Mouse (Mus musculus) lung, postnatal 0 days (tissue): Measurements from ENCODE around the gene H2bfm. TPM values are rescaled to one million over a fixed set of nuclear protein-coding genes. Genes with fewer than 3 reads are reported as not detected.
"Not testable (repeated sequence)": the region's sequence is repeated elsewhere in the genome, so short reads cannot be mapped to it uniquely, and the experiment has no call there.

Experiments used
- ATAC-seq: fragments of 200-750 bp; cut with Nextera tagmentation; 2 replicates; pipeline ENCODE4 v1.8.0; 2017; ENCODE audit warnings: moderate library complexity
- DNase-seq: peaks from one replicate; pipeline ENCODE4 v3.0.0-alpha.2; 2016; ENCODE audit warnings: low spot score
- H3K27ac ChIP-seq: fragments of 300-500 bp; sonication (generic); 2 replicates; pipeline ENCODE4 v1.5.1; 2014; ENCODE audit warnings: antibody characterized with exemption, mild to moderate bottlenecking, low read length, mixed read lengths
- H3K27me3 ChIP-seq: fragments of 300-500 bp; sonication (generic); replicated peaks from 2 replicates; pipeline ENCODE4 v1.6.1; 2014; ENCODE audit warnings: low read length, mixed read lengths; ENCODE audit not compliant: insufficient read depth
- H3K36me3 ChIP-seq: fragments of 300-500 bp; sonication (generic); 2 replicates; pipeline ENCODE4 v1.6.1; 2014; ENCODE audit warnings: low read length, mixed read lengths; ENCODE audit not compliant: insufficient read depth
- H3K4me1 ChIP-seq: fragments of 300-500 bp; sonication (generic); 2 replicates; pipeline ENCODE4 v1.6.1; 2014; ENCODE audit warnings: antibody characterized with exemption, low read depth, low read length, mixed read lengths; ENCODE audit not compliant: insufficient read depth
- H3K4me2 ChIP-seq: fragments of 300-500 bp; sonication (generic); replicated peaks from 2 replicates; pipeline ENCODE4 v1.6.1; 2014; ENCODE audit warnings: low read depth, mild to moderate bottlenecking, low read length, moderate library complexity, mixed read lengths
- H3K4me3 ChIP-seq: fragments of 300-500 bp; sonication (generic); 2 replicates; pipeline ENCODE4 v1.5.1; 2014; ENCODE audit warnings: low read depth, low read length
- H3K9ac ChIP-seq: fragments of 300-500 bp; sonication (generic); replicated peaks from 2 replicates; pipeline ENCODE4 v1.6.1; 2014; ENCODE audit warnings: low read depth, mild to moderate bottlenecking
- H3K9me3 ChIP-seq: fragments of 300-500 bp; sonication (generic); 2 replicates; pipeline ENCODE4 v1.6.1; 2016; ENCODE audit warnings: low read length, mixed read lengths
- CTCF ChIP-seq: IDR thresholded peaks from 2 replicates; pipeline ENCODE4 v1.5.1; 2016; ENCODE audit warnings: antibody characterized with exemption, mild to moderate bottlenecking
- EP300 ChIP-seq: IDR thresholded peaks from 2 replicates; pipeline ENCODE4 v1.6.1; 2016; ENCODE audit warnings: antibody characterized with exemption, mild to moderate bottlenecking, control low read depth
- WGBS: fragments of 180-500 bp; shearing (Covaris S2); extraction: QIAGEN DNeasy Blood & Tissue Kit; methylation state at CpG from one replicate; pipeline ENCODE4 v1.1.7; 2014; 5-methylcytosine and 5-hydroxymethylcytosine counted together
- polyA plus RNA-seq: library from polyadenylated mRNA; unstranded; fragments of >200 nt; fragmentation: Nextera tagmentation; extraction: Ambion mirVana; gene quantifications from 2 replicates; pipeline ENCODE4 v1.2.1, GENCODE M21; 2015

The H2bfm gene
- polyA plus RNA-seq, 1 experiment from 2014 or later, result not detected

DNA sequence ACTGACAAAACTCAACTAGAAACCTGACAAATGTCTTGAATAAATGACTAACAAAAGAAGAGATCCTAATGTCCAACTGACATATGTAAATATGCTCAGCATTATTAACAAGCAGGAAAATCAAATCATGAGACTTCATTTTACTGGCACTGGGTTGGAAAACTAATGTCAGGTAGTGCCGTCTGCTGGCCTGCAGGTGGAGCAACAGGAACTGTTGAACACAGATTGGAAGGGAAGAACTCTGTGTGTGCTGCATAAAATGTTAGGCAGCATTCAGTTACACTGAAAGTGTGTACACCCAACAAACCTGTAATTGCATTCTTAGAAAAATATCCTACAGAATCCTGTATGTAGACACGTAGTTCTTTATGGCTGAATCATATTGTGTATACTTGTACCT, 32.6 kb downstream of the H2bfm start:
- Histone ChIP-seq H3K9me3 (no peaks in the 10 kb centered on the region), H3K4me2 (no peak overlapping the region), H3K27ac (no peak overlapping the region), H3K4me1 (no peaks in the 10 kb centered on the region), H3K9ac (no peak overlapping the region), H3K27me3 (no peaks in the 10 kb centered on the region), H3K36me3 (no peaks in the 10 kb centered on the region), H3K4me3 (no peak overlapping the region)
- TF ChIP-seq CTCF, result peak; percentile 65
- no peak for TF ChIP-seq EP300
- 28% methylated on average over 2 of the region's 2 CpGs for WGBS
- DNase-seq (peak; percentile 13), ATAC-seq (no peak)

DNA sequence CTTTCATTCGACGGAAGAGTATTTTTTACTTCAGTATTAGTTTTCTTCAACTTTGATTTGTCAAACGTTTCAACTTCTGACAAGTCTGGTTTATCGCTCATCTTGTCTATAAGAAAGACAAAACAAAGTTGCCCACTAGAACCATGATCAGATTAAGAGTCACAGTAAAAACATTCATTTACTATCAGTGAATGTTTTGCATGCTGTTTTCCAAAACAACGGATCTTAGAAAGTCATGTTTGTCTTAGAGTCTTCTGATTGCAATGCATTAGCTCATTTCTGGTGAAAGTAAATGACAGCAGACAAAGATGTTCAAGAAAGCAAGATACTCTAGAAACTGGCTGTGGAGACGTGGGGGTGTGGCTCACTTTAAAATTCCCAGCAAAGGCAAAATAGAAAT, 48.3 kb downstream of the H2bfm start, which contains the start of gene Tmsb15b2:
Tmsb15b2 (minus strand) TSS at position 101 of the 400 bp plus-strand sequence.
- DNase-seq, ATAC-seq, H3K4me1 ChIP-seq, H3K9me3 ChIP-seq, H3K4me3 ChIP-seq, H3K27me3 ChIP-seq, H3K27ac ChIP-seq, H3K36me3 ChIP-seq, H3K9ac ChIP-seq: not testable (repeated sequence)
- 88% methylated on average over 6 of the region's 6 CpGs for WGBS
- peak within 1 kb of the TSS; percentile 45 for H3K4me2 ChIP-seq

DNA sequence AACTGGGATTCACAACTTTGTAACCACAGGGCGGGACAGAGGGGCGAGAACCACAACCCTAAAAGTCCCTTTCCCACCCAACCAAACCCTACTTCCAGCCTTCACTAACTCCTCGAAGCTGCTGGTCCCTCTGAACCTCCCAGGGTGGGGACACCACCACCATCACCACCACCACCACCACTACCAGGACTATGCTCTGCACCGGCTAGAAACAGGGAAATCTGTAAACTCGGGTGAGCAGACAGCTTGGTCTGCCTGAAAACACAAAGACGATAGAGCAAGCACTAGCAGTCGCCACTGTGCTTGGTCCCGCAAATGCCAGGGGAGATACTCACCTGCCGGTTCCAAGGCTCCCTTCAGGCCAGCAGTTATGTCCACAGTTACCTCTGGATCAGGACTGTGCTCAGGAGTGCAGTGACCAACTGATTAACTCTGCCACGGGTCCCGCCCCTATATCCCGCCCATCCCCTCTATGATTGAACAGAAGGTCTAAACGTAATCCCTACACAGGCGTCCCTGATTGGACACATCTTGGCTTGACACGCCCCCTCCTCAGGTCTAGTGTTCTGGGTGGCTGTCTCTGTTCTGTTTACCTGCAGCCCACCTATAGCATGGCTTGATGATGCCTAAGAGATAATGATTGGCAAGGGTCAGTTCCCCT, 49.4 kb downstream of the H2bfm start, which contains the start of the genes Tmsb15l and Tmsb15b1:
Tmsb15l (minus strand) TSS at position 446 of the 661 bp plus-strand sequence.
Tmsb15b1 (minus strand) TSS at position 451 of the 661 bp plus-strand sequence.
- DNase-seq, result peak; percentile 78
- H3K4me3 ChIP-seq, result peak within 1 kb of the TSS; percentile 20
- ATAC-seq, result peak; percentile 100
- H3K9me3 ChIP-seq, result no peaks in the 10 kb centered on the region
- H3K36me3 ChIP-seq, result no peaks in the 10 kb centered on the region
- H3K9ac ChIP-seq, result no peak within 1 kb of the TSS
- WGBS, result 25% methylated on average over 15 of the region's 15 CpGs
- H3K27ac ChIP-seq, result no peak within 1 kb of the TSS
- H3K27me3 ChIP-seq, result no peaks in the 10 kb centered on the region
- H3K4me1 ChIP-seq, result no peaks in the 10 kb centered on the region
- TF ChIP-seq EP300 (no peak), CTCF (no peak)
- peak within 1 kb of the TSS; percentile 45 for H3K4me2 ChIP-seq

Other genes starting within 250 kb of the H2bfm start
- 12.2 and 12.3 TPM in 2 replicates for gene Tceal1, start 219.3 kb upstream of the H2bfm start, polyA plus RNA-seq
- gene Morf4l2, start 183.6 kb upstream of the H2bfm start, polyA plus RNA-seq, result 293 and 313 TPM in 2 replicates
- not detected in 2 replicates for gene Glra4, start 147.2 kb upstream of the H2bfm start, polyA plus RNA-seq
- gene Plp1, start 104.7 kb upstream of the H2bfm start, polyA plus RNA-seq, result 0.84 and 1.6 TPM in 2 replicates
- gene Rab9b, start 58.6 kb upstream of the H2bfm start, polyA plus RNA-seq, result 0.02 and 0.04 TPM in 2 replicates
- gene Tmsb15b2, start 48.2 kb downstream of the H2bfm start, polyA plus RNA-seq, result 15.2 and 19.8 TPM in 2 replicates
- gene Tmsb15l, start 49.5 kb downstream of the H2bfm start, polyA plus RNA-seq, result 0.95 TPM in 1 of 2 replicates, not detected in the other
- 12.8 and 15.3 TPM in 2 replicates for gene Tmsb15b1, start 49.5 kb downstream of the H2bfm start, polyA plus RNA-seq
- gene Zcchc18, start 65.8 kb downstream of the H2bfm start, polyA plus RNA-seq, result 0.88 and 1.5 TPM in 2 replicates
- 8.5 and 9.0 TPM in 2 replicates for gene Slc25a53, start 111.0 kb downstream of the H2bfm start, polyA plus RNA-seq
- 5.7 and 6.7 TPM in 2 replicates for gene Fam199x, start 122.3 kb downstream of the H2bfm start, polyA plus RNA-seq
- gene Esx1, start 194.8 kb downstream of the H2bfm start, polyA plus RNA-seq, result not detected in 2 replicates